In genomic region chr7:126760391-126760802, GRCm38 (mm10) we compare ENCODE assay signal across 8 mouse cellular contexts. TPM values are rescaled to one million over a fixed set of nuclear protein-coding genes. Genes with fewer than 3 reads are reported as not detected.
DNase-seq lines count a peak whose midpoint lies in the region; ATAC-seq and TF ChIP-seq lines count a peak whose summit lies in the region.

No protein-coding gene starts in this region.

- peak overlapping the region; percentile 84 for H3K9ac ChIP-seq in intestine, embryonic 14.5 days (ENCODE audit: low read length)
- peak overlapping the region; percentile 85 for H3K9ac ChIP-seq in liver, postnatal 0 days (replicated peaks)

- 10% methylated on average over 3 of the region's 3 CpGs for WGBS in intestine, embryonic 14.5 days
- WGBS in liver, postnatal 0 days (ENCODE audit: insufficient replicate concordance): 35% methylated on average over 3 of the region's 3 CpGs

- peak; percentile 17; the same call in 1 of the 2 replicates for ATAC-seq in intestine, embryonic 14.5 days (replicated peaks; ENCODE audit: low FRiP score, low TSS enrichment, low read depth)
- peak; percentile 12 for ATAC-seq in liver, postnatal 0 days

- intact Hi-C loops in left cerebral cortex, postnatal 4 days (cut with DNase I): no loop called here

- DNase-seq in left cerebral cortex, postnatal 4 days: peak; percentile 79
- no peak for DNase-seq in left cerebral cortex, adult 18-20 months (ENCODE audit: low spot score in 2 of 2)
- peak; percentile 68 to 74 for DNase-seq in cerebellum, postnatal 14 days
- DNase-seq in gastrocnemius, postnatal 25 days: peak; percentile 73
- DNase-seq in intestine, embryonic 14.5 days (ENCODE audit: low spot score): peak; percentile 66
- DNase-seq in liver, postnatal 0 days: peak; percentile 52
- peak; percentile 79 for DNase-seq in ovary, postnatal 36 days (ENCODE audit: low spot score)
- DNase-seq in thymus, postnatal 36 days: no peak

- TF ChIP-seq CTCF in liver, postnatal 0 days (IDR thresholded peaks at IDR 0.05; ENCODE audit: low read depth): no peak

- H3K27me3 ChIP-seq in intestine, embryonic 14.5 days (replicated peaks; ENCODE audit: control insufficient read depth, insufficient read depth, low read length): no peaks in the 10 kb centered on the region
- H3K27me3 ChIP-seq in liver, postnatal 0 days (ENCODE audit: insufficient read depth, low read length): no peaks in the 10 kb centered on the region

- H3K27ac ChIP-seq in intestine, embryonic 14.5 days (ENCODE audit: low read depth): peak overlapping the region; percentile 96
- peak overlapping the region; percentile 92 for H3K27ac ChIP-seq in liver, postnatal 0 days (ENCODE audit: low read depth)

- no peaks in the 10 kb centered on the region for H3K9me3 ChIP-seq in intestine, embryonic 14.5 days (ENCODE audit: control insufficient read depth, low read length)
- H3K9me3 ChIP-seq in liver, postnatal 0 days (ENCODE audit: low read length): no peaks in the 10 kb centered on the region

- peak overlapping the region; percentile 94 for H3K4me2 ChIP-seq in intestine, embryonic 14.5 days (ENCODE audit: low read length)
- H3K4me2 ChIP-seq in liver, postnatal 0 days (ENCODE audit: low read depth, low read length): peak overlapping the region; percentile 99

- H3K4me3 ChIP-seq in intestine, embryonic 14.5 days (ENCODE audit: low read depth, low read length): peak overlapping the region; percentile 80
- peak overlapping the region; percentile 93 for H3K4me3 ChIP-seq in liver, postnatal 0 days (ENCODE audit: low read depth, low read length)

- peaks cover 34% of the 10 kb centered on the region for H3K36me3 ChIP-seq in intestine, embryonic 14.5 days (ENCODE audit: control insufficient read depth, insufficient read depth, low read length)
- H3K36me3 ChIP-seq in liver, postnatal 0 days (replicated peaks; ENCODE audit: insufficient read depth, low read length): peaks cover 25% of the 10 kb centered on the region

- peaks cover 24% of the 10 kb centered on the region for H3K4me1 ChIP-seq in intestine, embryonic 14.5 days (replicated peaks; ENCODE audit: control insufficient read depth, insufficient read depth, low read length)
- peaks cover 38% of the 10 kb centered on the region for H3K4me1 ChIP-seq in liver, postnatal 0 days (ENCODE audit: insufficient read depth)

- TF ChIP-seq EP300 in liver, postnatal 0 days (IDR thresholded peaks at IDR 0.05; ENCODE audit: low read depth): no peak

RNA-seq across cellular contexts. Expression of gene Mapk3, which starts 1.0 kb away (rescaled TPM):
- 100 to 1,000 TPM; 196 to 202 TPM for total RNA-seq in left cerebral cortex, postnatal 4 days (2021)
- 100 to 1,000 TPM; 157 to 208 TPM for total RNA-seq in left cerebral cortex, adult 18-20 months (2021)
- total RNA-seq in gastrocnemius, postnatal 25 days (2021): 10 to 100 TPM; 21.4 to 23.8 TPM
- polyA plus RNA-seq in intestine, embryonic 14.5 days (2014; fragmentation: Nextera tagmentation; extraction: Ambion mirVana): 101 and 104 TPM in 2 replicates
- polyA plus RNA-seq in liver, postnatal 0 days (2015; fragmentation: Nextera tagmentation; extraction: Ambion mirVana): 20.3 and 21.0 TPM in 2 replicates

RNA-seq across cellular contexts. Expression of gene Gdpd3, which starts 5.7 kb away (rescaled TPM):
- 1 to 10 TPM; 5.2 to 5.5 TPM for total RNA-seq in left cerebral cortex, postnatal 4 days (2021)
- total RNA-seq in left cerebral cortex, adult 18-20 months (2021): 1 to 10 TPM; 1.3 to 3.5 TPM
- 1 to 10 TPM in 1 of 2 experiments, under 1 TPM in 1; 0.49 to 1.6 TPM for total RNA-seq in gastrocnemius, postnatal 25 days (2021)
- 3.6 and 3.9 TPM in 2 replicates for polyA plus RNA-seq in intestine, embryonic 14.5 days (2014; fragmentation: Nextera tagmentation; extraction: Ambion mirVana)
- polyA plus RNA-seq in liver, postnatal 0 days (2015; fragmentation: Nextera tagmentation; extraction: Ambion mirVana): 0.77 and 1.6 TPM in 2 replicates

RNA-seq across cellular contexts. Expression of gene Ypel3, which starts 16.4 kb away (rescaled TPM):
- total RNA-seq in left cerebral cortex, postnatal 4 days (2021): 100 to 1,000 TPM; 110 to 113 TPM
- 100 to 1,000 TPM; 282 to 325 TPM for total RNA-seq in left cerebral cortex, adult 18-20 months (2021)
- total RNA-seq in gastrocnemius, postnatal 25 days (2021): 10 to 100 TPM; 63.8 to 69.0 TPM
- polyA plus RNA-seq in intestine, embryonic 14.5 days (2014; fragmentation: Nextera tagmentation; extraction: Ambion mirVana): 105 and 106 TPM in 2 replicates
- 65.0 and 74.7 TPM in 2 replicates for polyA plus RNA-seq in liver, postnatal 0 days (2015; fragmentation: Nextera tagmentation; extraction: Ambion mirVana)

RNA-seq across cellular contexts. Expression of gene Tbx6, which starts 20.9 kb away (rescaled TPM):
- total RNA-seq in left cerebral cortex, postnatal 4 days (2021): under 1 TPM; 0.40 to 0.58 TPM
- total RNA-seq in left cerebral cortex, adult 18-20 months (2021): under 1 TPM; 0.56 to 0.63 TPM
- total RNA-seq in gastrocnemius, postnatal 25 days (2021): under 1 TPM; 0.20 to 0.62 TPM
- 0.36 and 0.47 TPM in 2 replicates for polyA plus RNA-seq in intestine, embryonic 14.5 days (2014; fragmentation: Nextera tagmentation; extraction: Ambion mirVana)
- polyA plus RNA-seq in liver, postnatal 0 days (2015; fragmentation: Nextera tagmentation; extraction: Ambion mirVana): 0.14 and 0.29 TPM in 2 replicates

RNA-seq across cellular contexts. Expression of gene Ppp4c, which starts 31.9 kb away (rescaled TPM):
- total RNA-seq in left cerebral cortex, postnatal 4 days (2021): 10 to 100 TPM; 71.1 to 79.7 TPM
- total RNA-seq in left cerebral cortex, adult 18-20 months (2021): 10 to 100 TPM; 48.3 to 48.5 TPM
- total RNA-seq in gastrocnemius, postnatal 25 days (2021): 10 to 100 TPM; 21.7 to 26.8 TPM
- polyA plus RNA-seq in intestine, embryonic 14.5 days (2014; fragmentation: Nextera tagmentation; extraction: Ambion mirVana): 277 and 280 TPM in 2 replicates
- polyA plus RNA-seq in liver, postnatal 0 days (2015; fragmentation: Nextera tagmentation; extraction: Ambion mirVana): 69.9 and 72.1 TPM in 2 replicates

Comparison
In these comparisons a context has a peak if more than half of its experiments do, and no peak if none do; other contexts are left out.
1. DNase-seq: peak in left cerebral cortex, postnatal 4 days (single experiment), cerebellum, postnatal 14 days (2 of 2), gastrocnemius, postnatal 25 days (single experiment), intestine, embryonic 14.5 days (single experiment), liver, postnatal 0 days (single experiment) and ovary, postnatal 36 days (single experiment); none in left cerebral cortex, adult 18-20 months (0 of 2) and thymus, postnatal 36 days (0 of 2).
2. RNA of gene Mapk3, which starts 1.0 kb away (total RNA-seq): 157 to 208 TPM in left cerebral cortex, adult 18-20 months and 196 to 202 TPM in left cerebral cortex, postnatal 4 days; 21.4 to 23.8 TPM in gastrocnemius, postnatal 25 days; every median in the first group is over 4 times any median in the second.